Mouse (Mus musculus) MEL (cell line): ENCODE results near the gene Nomo1. TPM values are rescaled to one million over a fixed set of nuclear protein-coding genes. Genes with fewer than 3 reads are reported as not detected.

Source experiments
- DNase-seq: peaks from one replicate; pipeline ENCODE4 v3.0.0; 2011; ENCODE audit warnings: low read depth, low spot score
- H3K27ac ChIP-seq: 2 replicates; pipeline ENCODE4 v1.5.1; 2012; ENCODE audit warnings: low read depth, mild to moderate bottlenecking, control low read depth, low read length, moderate library complexity; ENCODE audit not compliant: control insufficient read depth
- H3K27me3 ChIP-seq, 2 experiments: fragments of 150-350 bp in 1 of 2; sonication (generic) in 1 of 2; 2 replicates each; pipeline ENCODE4 v1.6.1; 2012; ENCODE audit warnings: low read length in 2 of 2, mild to moderate bottlenecking in 2 of 2, improper control_type of control experiment in 1 of 2, moderate library complexity in 1 of 2; ENCODE audit not compliant: insufficient read depth in 2 of 2, control insufficient read depth in 1 of 2
- H3K36me3 ChIP-seq, 2 experiments: 2 replicates each; pipeline ENCODE4 v1.6.1; 2012 to 2014; ENCODE audit warnings: low read length in 2 of 2, improper control_type of control experiment in 1 of 2, inconsistent platforms in 1 of 2, mild to moderate bottlenecking in 1 of 2; ENCODE audit not compliant: insufficient read depth in 2 of 2, control insufficient read depth in 1 of 2
- H3K4me1 ChIP-seq, 2 experiments: fragments of 150-350 bp in 1 of 2; sonication (generic) in 1 of 2; 2 replicates each; pipeline ENCODE4 v1.6.1; 2012; ENCODE audit warnings: low read length in 2 of 2, improper control_type of control experiment in 1 of 2, mild to moderate bottlenecking in 1 of 2; ENCODE audit not compliant: insufficient read depth in 2 of 2, control insufficient read depth in 1 of 2
- H3K4me3 ChIP-seq, 2 experiments: fragments of 150-350 bp in 1 of 2; sonication (generic) in 1 of 2; 2 replicates each; pipeline ENCODE4 v1.5.1; 2012; ENCODE audit warnings: low read depth in 2 of 2, low read length in 2 of 2, mild to moderate bottlenecking in 2 of 2, moderate library complexity in 2 of 2, control low read depth in 1 of 2, improper control_type of control experiment in 1 of 2; ENCODE audit not compliant: control insufficient read depth in 1 of 2, insufficient read depth in 1 of 2
- H3K79me2 ChIP-seq: 2 replicates; pipeline ENCODE4 v1.6.1; 2012; ENCODE audit warnings: mild to moderate bottlenecking, low read length, moderate library complexity; ENCODE audit not compliant: control insufficient read depth, poor library complexity, insufficient read depth
- H3K9ac ChIP-seq: 2 replicates; pipeline ENCODE4 v1.6.1; 2012; ENCODE audit warnings: low read depth, mild to moderate bottlenecking, control low read depth, low read length, moderate library complexity; ENCODE audit not compliant: control insufficient read depth, poor library complexity, severe bottlenecking
- H3K9me3 ChIP-seq: fragments of 150-350 bp; sonication (generic); replicated peaks from 2 replicates; pipeline ENCODE4 v1.6.1; 2012; ENCODE audit warnings: mild to moderate bottlenecking, low read length, improper control_type of control experiment, moderate library complexity; ENCODE audit not compliant: insufficient read depth
- BHLHE40 ChIP-seq: IDR thresholded peaks from 2 replicates; pipeline ENCODE4 v1.6.1; 2012; ENCODE audit warnings: low read depth, mild to moderate bottlenecking, inconsistent platforms, low read length, improper control_type of control experiment, borderline replicate concordance
- CHD2 ChIP-seq: IDR thresholded peaks from 2 replicates; pipeline ENCODE4 v1.6.1; 2011; ENCODE audit warnings: low read length, improper control_type of control experiment
- E2F4 ChIP-seq: IDR thresholded peaks from 2 replicates; pipeline ENCODE4 v1.6.1; 2011; ENCODE audit warnings: low read depth, low read length, improper control_type of control experiment, borderline replicate concordance
- EP300 ChIP-seq, 2 experiments: IDR thresholded peaks; 2 replicates each; pipeline ENCODE4 v1.6.1; 2011; ENCODE audit warnings: improper control_type of control experiment in 2 of 2, low read length in 2 of 2, low read depth in 1 of 2, mild to moderate bottlenecking in 1 of 2
- GATA1 ChIP-seq: IDR thresholded peaks from 2 replicates; pipeline ENCODE4 v1.6.1; 2011; ENCODE audit warnings: low read depth, low read length, improper control_type of control experiment
- HCFC1 ChIP-seq: IDR thresholded peaks from 2 replicates; pipeline ENCODE4 v1.6.1; 2012; ENCODE audit warnings: low read depth, mild to moderate bottlenecking, inconsistent platforms, low read length, improper control_type of control experiment, moderate library complexity
- KAT2A ChIP-seq: conservative IDR thresholded peaks from 2 replicates; pipeline ENCODE4 v1.6.1; 2012; ENCODE audit warnings: low read depth, low read length, improper control_type of control experiment, inconsistent platforms
- MAFK ChIP-seq: IDR thresholded peaks from 2 replicates; pipeline ENCODE4 v1.6.1; 2011; ENCODE audit warnings: low read depth, mild to moderate bottlenecking, low read length, improper control_type of control experiment, borderline replicate concordance
- MAX ChIP-seq: IDR thresholded peaks from 2 replicates; pipeline ENCODE4 v1.6.1; 2011; ENCODE audit warnings: low read length, improper control_type of control experiment
- MAZ ChIP-seq: IDR thresholded peaks from 2 replicates; pipeline ENCODE4 v1.6.1; 2012; ENCODE audit warnings: low read depth, mild to moderate bottlenecking, inconsistent platforms, low read length, improper control_type of control experiment
- MEF2A ChIP-seq: IDR thresholded peaks from 2 replicates; pipeline ENCODE4 v1.6.1; 2014; ENCODE audit warnings: low read depth, mild to moderate bottlenecking, inconsistent platforms, low read length, improper control_type of control experiment; ENCODE audit not compliant: poor library complexity, insufficient replicate concordance, severe bottlenecking; ENCODE audit errors: extremely low read depth
- MXI1 ChIP-seq: IDR thresholded peaks from 2 replicates; pipeline ENCODE4 v1.6.1; 2011; ENCODE audit warnings: mild to moderate bottlenecking, low read depth, low read length, improper control_type of control experiment
- MYB ChIP-seq: IDR thresholded peaks from 2 replicates; pipeline ENCODE4 v1.6.1; 2011; ENCODE audit warnings: mild to moderate bottlenecking, low read depth, low read length, improper control_type of control experiment
- NELFE ChIP-seq: IDR thresholded peaks from 2 replicates; pipeline ENCODE4 v1.6.1; 2011; ENCODE audit warnings: low read depth, low read length, improper control_type of control experiment
- NRF1 ChIP-seq: IDR thresholded peaks from 2 replicates; pipeline ENCODE4 v1.6.1; 2014; ENCODE audit warnings: low read depth, mild to moderate bottlenecking, inconsistent platforms, low read length, improper control_type of control experiment, moderate library complexity; ENCODE audit not compliant: poor library complexity, insufficient read depth, severe bottlenecking
- POLR2A ChIP-seq, 2 experiments: IDR thresholded peaks; 2 replicates each; pipeline ENCODE4 v1.6.1; 2011 to 2012; ENCODE audit warnings: low read length in 2 of 2, mild to moderate bottlenecking in 2 of 2, control low read depth in 1 of 2, improper control_type of control experiment in 1 of 2, low read depth in 1 of 2, moderate library complexity in 1 of 2; ENCODE audit not compliant: control insufficient read depth in 1 of 2, insufficient read depth in 1 of 2, poor library complexity in 1 of 2
- POLR2AphosphoS2 ChIP-seq: IDR thresholded peaks from 2 replicates; pipeline ENCODE4 v1.6.1; 2011; ENCODE audit warnings: low read length, improper control_type of control experiment
- POLR2AphosphoS5 ChIP-seq: IDR thresholded peaks from 2 replicates; pipeline ENCODE4 v1.6.1; 2012; ENCODE audit warnings: low read depth, borderline replicate concordance, mild to moderate bottlenecking, inconsistent platforms, low read length, moderate library complexity, mixed read lengths
- RCOR1 ChIP-seq: IDR thresholded peaks from 2 replicates; pipeline ENCODE4 v1.6.1; 2012; ENCODE audit warnings: low read depth, mild to moderate bottlenecking, inconsistent platforms, low read length, improper control_type of control experiment
- SMC3 ChIP-seq: IDR thresholded peaks from 2 replicates; pipeline ENCODE4 v1.6.1; 2011; ENCODE audit warnings: low read depth, low read length, improper control_type of control experiment
- TBP ChIP-seq: IDR thresholded peaks from 2 replicates; pipeline ENCODE4 v1.8.0; 2011; ENCODE audit warnings: low read depth, low read length, improper control_type of control experiment
- ZC3H11A ChIP-seq: IDR thresholded peaks from 2 replicates; pipeline ENCODE4 v1.6.1; 2012; ENCODE audit warnings: low read depth, mild to moderate bottlenecking, inconsistent platforms, low read length, improper control_type of control experiment
- ZKSCAN1 ChIP-seq: IDR thresholded peaks from 2 replicates; pipeline ENCODE4 v1.6.1; 2012; ENCODE audit warnings: low read depth, mild to moderate bottlenecking, inconsistent platforms, low read length, improper control_type of control experiment, moderate library complexity
- ZMIZ1 ChIP-seq: IDR thresholded peaks from 2 replicates; pipeline ENCODE4 v1.6.1; 2012; ENCODE audit warnings: low read depth, mild to moderate bottlenecking, inconsistent platforms, low read length, improper control_type of control experiment, moderate library complexity
- polyA plus RNA-seq, 2 experiments: library from polyadenylated mRNA; stranded (reverse) in 1 of 2; unstranded in 1 of 2; fragments of >175 nt in 1 of 2; fragments of >200 nt in 1 of 2; gene quantifications; 2 replicates each; pipeline versions ENCODE4 v1.2.1 to v1.2.4; 2012; ENCODE audit warnings: low replicate concordance in 2 of 2, low read depth in 1 of 2; ENCODE audit not compliant: insufficient read length in 2 of 2, insufficient read depth in 1 of 2, missing spikeins in 1 of 2
- total RNA-seq: library from RNA; depleted of rRNA; stranded (reverse); fragments of 300-350 nt; gene quantifications from 2 replicates; pipeline ENCODE4 v1.2.3, GENCODE M21; 2012

Nomo1 gene
- total and polyA plus RNA-seq, 3 experiments, result 195 to 1,239 (median 197) TPM

DNA sequence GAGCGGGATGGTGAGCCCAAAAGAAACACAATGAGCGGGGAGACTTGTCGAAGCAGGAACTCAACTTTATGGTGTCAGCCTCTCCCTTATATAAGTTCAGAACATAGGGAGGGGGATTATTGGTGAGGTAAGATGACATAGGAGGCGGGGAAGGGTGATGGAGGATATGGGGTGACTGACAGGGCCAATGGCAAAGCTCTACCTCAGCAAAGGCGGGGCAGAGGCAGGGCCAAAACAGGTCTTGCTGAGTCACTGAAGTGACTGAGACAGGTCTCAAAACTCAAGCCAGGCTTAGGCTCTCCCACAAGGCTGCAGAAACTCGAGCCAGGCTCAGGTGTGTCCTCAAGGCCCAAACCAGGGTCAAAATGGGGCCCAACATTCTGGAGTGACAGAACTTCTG, 52.9 kb downstream of the Nomo1 start:
- no peak for TF ChIP-seq POLR2A (IDR thresholded peaks at IDR 0.05; ENCODE audit: control insufficient read depth in 1 of 2, insufficient read depth in 1 of 2, low read depth in 1 of 2, low read length in 2 of 2, poor library complexity in 1 of 2)
- TF ChIP-seq ZC3H11A, result no peak
- no peak for TF ChIP-seq TBP
- no peak for TF ChIP-seq NRF1
- TF ChIP-seq NELFE, result no peak
- no peak for TF ChIP-seq ZMIZ1
- no peak for TF ChIP-seq KAT2A
- no peak for TF ChIP-seq ZKSCAN1
- TF ChIP-seq MAZ, result no peak
- TF ChIP-seq RCOR1, result no peak
- no peak for TF ChIP-seq CHD2
- no peak for TF ChIP-seq HCFC1
- TF ChIP-seq MAX, result no peak
- no peak for TF ChIP-seq MYB
- TF ChIP-seq GATA1, result no peak
- no peak for TF ChIP-seq MXI1
- TF ChIP-seq POLR2AphosphoS2, result no peak
- TF ChIP-seq BHLHE40, result no peak
- TF ChIP-seq E2F4, result no peak
- H3K4me3 ChIP-seq, result no peak overlapping the region

DNA sequence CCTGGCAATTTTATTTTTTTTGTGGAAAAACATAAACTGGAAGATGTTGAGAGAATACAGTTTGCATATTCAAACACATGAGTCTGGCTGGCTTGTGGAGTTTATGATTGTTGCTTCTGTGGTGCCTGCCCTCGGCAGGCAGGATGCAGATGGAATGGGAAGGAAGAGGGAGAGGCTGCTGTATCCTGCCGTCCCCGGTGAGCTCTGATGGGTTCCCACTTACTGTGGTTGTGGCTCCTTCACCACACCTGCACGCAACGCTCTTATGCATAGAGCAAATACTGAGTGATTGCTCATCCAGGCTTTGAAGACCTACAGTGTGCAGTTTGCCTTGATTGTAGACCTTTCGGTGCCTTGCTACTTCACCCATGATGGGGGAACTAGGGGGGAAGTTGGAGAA, 54.7 kb downstream of the Nomo1 start:
- Histone ChIP-seq H3K4me1 (no peaks in the 10 kb centered on the region), H3K4me3 (no peak overlapping the region), H3K9me3 (no peaks in the 10 kb centered on the region), H3K27ac (no peak overlapping the region), H3K27me3 (no peaks in the 10 kb centered on the region), H3K9ac (no peak overlapping the region), H3K79me2 (no peaks in the 10 kb centered on the region), H3K36me3 (no peaks in the 10 kb centered on the region; a peak in 1 of 4 replicates)
- TF ChIP-seq ZC3H11A, result no peak
- no peak for TF ChIP-seq RCOR1
- TF ChIP-seq SMC3, result no peak
- TF ChIP-seq MAFK, result no peak
- no peak for TF ChIP-seq MEF2A
- TF ChIP-seq MAX, result no peak
- TF ChIP-seq POLR2AphosphoS5, result no peak
- no peak for TF ChIP-seq GATA1
- no peak for TF ChIP-seq KAT2A
- TF ChIP-seq MAZ, result no peak
- TF ChIP-seq EP300 (IDR thresholded peaks at IDR 0.05; ENCODE audit: low read depth in 1 of 2, low read length in 2 of 2), result no peak
- TF ChIP-seq CHD2, result no peak
- no peak for DNase-seq

More for the DNA sequence above, 52.9 kb downstream of the Nomo1 start:
- H3K36me3 ChIP-seq, result peaks cover 0 to 5% of the 10 kb centered on the region in 2 experiments; a peak in 2 of 4 replicates
- H3K27me3 ChIP-seq, result no peaks in the 10 kb centered on the region
- no peak overlapping the region for H3K27ac ChIP-seq
- H3K9ac ChIP-seq, result no peak overlapping the region
- peak; percentile 44 for DNase-seq
- H3K9me3 ChIP-seq, result no peaks in the 10 kb centered on the region
- no peaks in the 10 kb centered on the region for H3K79me2 ChIP-seq
- H3K4me1 ChIP-seq, result no peaks in the 10 kb centered on the region
